Mouse (Mus musculus) gastrocnemius, postnatal 36 days (tissue): ENCODE measurements around the gene Cyp4a10. TPM values are rescaled to one million over a fixed set of nuclear protein-coding genes. Genes with fewer than 3 reads are reported as not detected.

ENCODE experiments used
- total RNA-seq, 2 experiments: library from RNA; stranded (reverse); gene quantifications; 2 replicates each; pipeline ENCODE4 v1.2.3; 2021

Cyp4a10 gene
- total RNA-seq, 2 experiments from 2014 or later: 0.15 TPM; not detected in 1

Other genes with a start within 250 kb of the Cyp4a10 start
- not detected for gene Cyp4a12a, start 219.2 kb upstream of the Cyp4a10 start, total RNA-seq
- not detected for gene Cyp4a12b, start 106.6 kb upstream of the Cyp4a10 start, total RNA-seq
- gene Cyp4a30b, start 65.7 kb upstream of the Cyp4a10 start, total RNA-seq: not detected
- gene Cyp4a14, start 22.1 kb upstream of the Cyp4a10 start, total RNA-seq: under 1 TPM in 1 of 2 experiments, not detected in 1; 0.13 TPM
- not detected for gene Cyp4a31, start 45.4 kb downstream of the Cyp4a10 start, total RNA-seq
- not detected for gene Cyp4a32, start 82.7 kb downstream of the Cyp4a10 start, total RNA-seq
- 1 to 10 TPM; 2.5 to 3.6 TPM for gene Cyp4b1, start 129.5 kb downstream of the Cyp4a10 start, total RNA-seq
- gene Efcab14, start 219.5 kb downstream of the Cyp4a10 start, total RNA-seq: 10 to 100 TPM; 35.1 to 35.2 TPM